Mouse (Mus musculus) bone marrow macrophage, adult 2 months (primary cell): ENCODE data around the gene Sytl2.

Source experiments
- CTCF ChIP-seq: IDR thresholded peaks from 2 replicates; pipeline ENCODE4 v1.5.1; 2012; ENCODE audit warnings: low read depth, mild to moderate bottlenecking, low read length, moderate library complexity
- POLR2A ChIP-seq: IDR thresholded peaks from 2 replicates; pipeline ENCODE4 v1.6.1; 2012; ENCODE audit warnings: mild to moderate bottlenecking, low read depth, low read length, borderline replicate concordance

DNA sequence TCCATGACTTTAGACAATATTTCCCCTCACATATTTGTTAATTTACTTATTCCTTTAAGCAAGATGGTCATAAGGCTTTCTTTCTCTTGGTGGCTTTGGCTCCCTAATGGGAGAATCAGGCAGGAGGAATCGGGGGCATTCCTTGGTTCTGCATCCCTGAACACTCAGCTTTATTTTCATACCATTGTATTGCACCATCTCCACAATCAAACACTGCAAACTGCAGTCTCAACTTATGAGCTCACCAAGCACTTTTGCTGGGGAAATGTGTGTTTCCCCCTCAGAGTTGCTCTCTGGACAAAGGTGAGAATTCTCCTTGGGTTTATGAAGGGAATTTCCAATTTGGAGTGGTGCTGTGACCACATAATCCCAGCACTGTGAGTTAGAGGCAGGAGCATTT lies 28.1 kb downstream of the Sytl2 start:
- TF ChIP-seq CTCF (no peak), POLR2A (no peak)
